Mouse (Mus musculus) ES-Bruce4 (cell line): ENCODE measurements around the gene Medag. TPM values are rescaled to one million over a fixed set of nuclear protein-coding genes. Genes with fewer than 3 reads are reported as not detected.

ENCODE experiments used
- H3K27ac ChIP-seq: 2 replicates; pipeline ENCODE4 v1.5.1; 2012; ENCODE audit warnings: low read length, inconsistent platforms; ENCODE audit not compliant: insufficient read depth
- H3K27me3 ChIP-seq: 2 replicates; pipeline ENCODE4 v1.6.1; 2012; ENCODE audit warnings: mild to moderate bottlenecking, low read length, inconsistent platforms; ENCODE audit not compliant: control insufficient read depth, poor library complexity, insufficient read depth, severe bottlenecking
- H3K36me3 ChIP-seq: 2 replicates; pipeline ENCODE4 v1.6.1; 2012; ENCODE audit warnings: inconsistent platforms, mild to moderate bottlenecking, low read length, moderate library complexity; ENCODE audit not compliant: control insufficient read depth, poor library complexity, insufficient read depth, severe bottlenecking
- H3K4me1 ChIP-seq: one replicate; pipeline ENCODE4 v1.8.1; 2011; ENCODE audit warnings: low read length; ENCODE audit not compliant: control insufficient read depth, insufficient read depth
- H3K4me3 ChIP-seq: 2 replicates; pipeline ENCODE4 v1.5.1; 2011; ENCODE audit warnings: low read depth, mild to moderate bottlenecking, low read length
- H3K9ac ChIP-seq: 2 replicates; pipeline ENCODE4 v1.6.1; 2012; ENCODE audit warnings: low read depth, mild to moderate bottlenecking, inconsistent platforms; ENCODE audit not compliant: poor library complexity, severe bottlenecking
- H3K9me3 ChIP-seq: replicated peaks from 2 replicates; pipeline ENCODE4 v1.6.1; 2012; ENCODE audit warnings: mild to moderate bottlenecking, low read length, inconsistent platforms; ENCODE audit not compliant: control insufficient read depth, poor library complexity, insufficient read depth, severe bottlenecking
- CTCF ChIP-seq: IDR thresholded peaks from one replicate; pipeline ENCODE4 v1.8.1; 2011; ENCODE audit warnings: low read depth, low read length
- EP300 ChIP-seq: IDR thresholded peaks from 2 replicates; pipeline ENCODE4 v1.6.1; 2011; ENCODE audit warnings: low read depth, low read length; ENCODE audit not compliant: insufficient read depth
- POLR2A ChIP-seq: IDR thresholded peaks from one replicate; pipeline ENCODE4 v1.8.1; 2011; ENCODE audit warnings: low read length; ENCODE audit not compliant: insufficient read depth
- polyA plus RNA-seq: library from polyadenylated mRNA; stranded (reverse); fragments of >200 nt; gene quantifications from 2 replicates; pipeline ENCODE4 v1.2.4, GENCODE M21; 2011; ENCODE audit warnings: low read depth; ENCODE audit not compliant: missing spikeins, insufficient read depth, insufficient read length

Gene Medag
- polyA plus RNA-seq, 1 experiment, result 0.30 TPM

DNA sequence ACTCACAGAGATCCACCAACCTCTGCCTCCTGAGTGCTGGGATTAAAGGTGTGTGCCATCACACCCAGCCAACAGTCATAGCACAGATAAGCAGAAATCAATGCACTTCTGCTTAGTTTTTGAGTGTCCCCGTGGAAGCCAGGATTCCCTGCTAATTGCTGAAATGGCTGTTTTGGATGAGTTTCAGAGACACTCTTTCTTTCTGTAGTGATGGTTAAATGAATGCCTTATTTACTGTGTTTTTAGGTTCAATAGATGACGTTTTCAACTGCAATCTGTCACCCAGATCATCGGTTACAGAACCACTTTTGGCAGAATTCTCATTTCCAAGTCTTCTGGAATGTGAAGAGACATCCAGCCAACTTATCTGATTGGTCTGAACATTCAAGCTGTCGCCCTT lies 18.0 kb downstream of the Medag start:
- TF ChIP-seq EP300 (no peak), CTCF (no peak), POLR2A (no peak)
- H3K4me1 ChIP-seq, result no peaks in the 10 kb centered on the region
- no peaks in the 10 kb centered on the region for H3K27me3 ChIP-seq
- H3K27ac ChIP-seq, result no peak overlapping the region
- H3K36me3 ChIP-seq, result no peaks in the 10 kb centered on the region
- no peak overlapping the region for H3K9ac ChIP-seq
- H3K4me3 ChIP-seq, result no peak overlapping the region
- H3K9me3 ChIP-seq, result no peaks in the 10 kb centered on the region

DNA sequence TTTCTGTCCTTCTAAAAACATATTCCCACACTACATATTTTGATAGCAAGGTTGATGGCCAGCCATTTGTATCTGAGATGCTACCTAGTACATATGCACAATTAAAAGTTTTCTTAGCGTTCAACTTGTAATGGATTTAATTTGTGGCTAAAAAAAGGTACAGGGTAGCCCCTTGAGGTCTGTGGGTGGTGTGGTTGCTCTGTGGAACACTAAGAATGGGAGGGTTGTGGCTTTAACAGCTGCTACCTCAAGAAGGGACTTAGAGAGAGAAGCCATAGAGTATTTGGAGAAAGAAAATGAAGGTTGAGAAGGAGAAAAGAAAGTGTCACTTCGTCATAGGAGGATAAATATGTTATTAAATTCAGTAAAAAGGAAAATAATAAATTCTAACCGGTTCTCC lies 19.4 kb downstream of the Medag start:
- Histone ChIP-seq H3K9me3 (no peaks in the 10 kb centered on the region), H3K27me3 (no peaks in the 10 kb centered on the region), H3K27ac (no peak overlapping the region), H3K36me3 (no peaks in the 10 kb centered on the region), H3K9ac (no peak overlapping the region), H3K4me3 (no peak overlapping the region), H3K4me1 (no peaks in the 10 kb centered on the region)
- TF ChIP-seq CTCF, result no peak
- no peak for TF ChIP-seq POLR2A
- no peak for TF ChIP-seq EP300

DNA sequence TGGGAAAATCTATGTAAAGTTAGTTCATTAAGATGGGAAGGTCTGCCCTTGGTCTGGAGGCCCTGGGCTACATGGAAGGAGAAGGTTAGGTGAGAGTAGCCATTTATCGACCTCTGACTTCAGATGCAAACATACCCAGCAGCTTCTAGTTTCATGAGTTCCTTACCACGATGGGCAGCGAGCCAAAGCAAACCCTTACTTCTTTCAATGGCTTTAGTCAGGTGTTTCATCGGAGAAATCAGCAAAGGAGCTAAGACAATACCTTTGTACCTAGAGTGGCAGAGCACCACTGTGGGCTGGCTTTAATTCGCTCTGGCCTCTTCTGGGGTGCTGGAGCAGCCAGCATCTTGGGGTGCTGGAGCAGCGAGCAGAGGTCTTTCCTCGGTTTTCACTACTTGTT lies 22.1 kb downstream of the Medag start:
- no peaks in the 10 kb centered on the region for H3K9me3 ChIP-seq
- no peak for TF ChIP-seq EP300
- TF ChIP-seq CTCF, result no peak
- no peak for TF ChIP-seq POLR2A
- no peak overlapping the region for H3K4me3 ChIP-seq
- no peaks in the 10 kb centered on the region for H3K27me3 ChIP-seq
- no peak overlapping the region for H3K27ac ChIP-seq
- H3K36me3 ChIP-seq, result no peaks in the 10 kb centered on the region
- H3K4me1 ChIP-seq, result no peaks in the 10 kb centered on the region
- no peak overlapping the region for H3K9ac ChIP-seq

DNA sequence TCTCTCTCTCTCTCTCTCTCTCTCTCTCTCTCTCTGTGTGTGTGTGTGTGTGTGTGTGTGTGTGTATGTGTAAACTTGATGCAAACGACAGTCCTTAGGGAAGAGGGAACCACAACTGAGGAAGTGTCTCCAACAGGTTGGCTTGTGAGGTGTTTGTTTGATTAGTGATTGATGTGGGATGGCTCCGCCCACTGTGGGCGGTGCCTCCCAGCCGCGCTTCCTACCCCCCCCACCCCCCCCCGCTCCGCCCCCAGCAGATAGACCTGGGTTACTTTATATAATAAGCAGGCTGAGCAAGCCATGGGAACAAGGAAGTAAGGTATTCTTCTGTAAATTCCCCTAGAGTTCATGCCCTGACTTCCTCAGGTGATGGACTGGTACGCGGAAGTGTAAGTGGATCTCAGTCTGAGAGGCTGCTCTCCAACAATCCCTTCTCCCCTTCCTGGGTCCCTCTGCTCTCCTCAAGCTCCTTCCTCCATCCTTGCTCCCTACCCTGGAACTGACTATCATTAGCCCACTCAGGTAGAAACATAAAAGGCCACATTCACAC lies 22.7 kb downstream of the Medag start:
- H3K27me3 ChIP-seq, result no peaks in the 10 kb centered on the region
- H3K4me1 ChIP-seq, result no peaks in the 10 kb centered on the region
- H3K4me3 ChIP-seq, result no peak overlapping the region
- TF ChIP-seq EP300, result no peak
- no peak for TF ChIP-seq POLR2A
- H3K27ac ChIP-seq, result no peak overlapping the region
- H3K9ac ChIP-seq, result no peak overlapping the region
- H3K36me3 ChIP-seq, result no peaks in the 10 kb centered on the region
- no peaks in the 10 kb centered on the region for H3K9me3 ChIP-seq

DNA sequence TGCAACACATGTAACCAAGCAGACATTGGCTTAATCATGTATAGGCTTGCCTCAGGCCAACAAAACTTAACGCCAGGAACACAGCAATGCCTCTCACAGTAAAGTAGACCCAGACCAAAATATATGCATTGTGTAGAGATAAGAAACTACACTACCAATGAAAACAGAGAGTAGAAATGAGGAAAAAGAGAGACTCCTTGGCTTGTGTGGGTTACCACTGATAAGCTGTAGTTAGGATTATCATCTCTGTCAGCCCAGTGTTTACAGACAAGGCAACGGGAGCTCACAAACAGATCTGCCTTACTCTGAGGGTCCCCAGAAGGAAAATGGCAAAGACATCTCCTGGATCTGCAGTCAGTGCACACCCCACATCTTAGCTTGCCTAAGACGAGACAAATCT lies 25.0 kb downstream of the Medag start:
- Histone ChIP-seq H3K9ac (no peak overlapping the region), H3K36me3 (no peaks in the 10 kb centered on the region), H3K4me1 (peaks cover 3% of the 10 kb centered on the region), H3K27ac (no peak overlapping the region), H3K4me3 (no peak overlapping the region), H3K9me3 (no peaks in the 10 kb centered on the region), H3K27me3 (no peaks in the 10 kb centered on the region)
- TF ChIP-seq EP300 (no peak), CTCF (no peak), POLR2A (no peak)

DNA sequence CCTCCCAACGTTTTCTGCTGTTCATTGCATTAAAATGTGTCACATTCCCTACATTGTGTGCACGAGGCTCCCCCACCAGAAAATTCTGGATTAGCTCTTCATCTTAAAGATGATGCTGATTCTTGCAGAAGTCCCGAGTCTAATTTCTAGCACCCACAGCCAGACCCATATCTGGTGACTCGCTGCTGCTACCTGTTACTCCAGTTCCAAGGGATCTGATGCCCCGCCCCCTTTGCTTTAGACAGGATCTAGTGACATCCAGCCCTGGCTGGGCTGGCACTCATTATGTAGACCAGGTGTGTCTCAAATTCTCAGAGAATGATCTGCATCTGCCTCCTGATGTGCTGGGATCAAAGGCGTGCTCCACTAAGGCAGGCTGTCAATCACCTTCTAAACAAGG lies 25.6 kb downstream of the Medag start:
- Histone ChIP-seq H3K9ac (no peak overlapping the region), H3K27me3 (no peaks in the 10 kb centered on the region), H3K27ac (no peak overlapping the region), H3K4me1 (peaks cover 3% of the 10 kb centered on the region), H3K4me3 (no peak overlapping the region), H3K36me3 (no peaks in the 10 kb centered on the region), H3K9me3 (no peaks in the 10 kb centered on the region)
- TF ChIP-seq CTCF (no peak), POLR2A (no peak), EP300 (no peak)
